Mouse (Mus musculus) liver, adult (tissue): ENCODE data around the gene Gcnt4.

Experiments used
- GATA4 ChIP-seq: IDR thresholded peaks from 2 replicates; pipeline ENCODE4 v1.6.1; 2014; ENCODE audit warnings: mild to moderate bottlenecking, low read length; ENCODE audit not compliant: insufficient replicate concordance

The Gcnt4 gene

GRCm38 (mm10) chr13:96923999-96924961, at the start of gene Gcnt4:
Gcnt4 (plus strand) TSS chr13:96924689.
- TF ChIP-seq GATA4, result no peak

DNA sequence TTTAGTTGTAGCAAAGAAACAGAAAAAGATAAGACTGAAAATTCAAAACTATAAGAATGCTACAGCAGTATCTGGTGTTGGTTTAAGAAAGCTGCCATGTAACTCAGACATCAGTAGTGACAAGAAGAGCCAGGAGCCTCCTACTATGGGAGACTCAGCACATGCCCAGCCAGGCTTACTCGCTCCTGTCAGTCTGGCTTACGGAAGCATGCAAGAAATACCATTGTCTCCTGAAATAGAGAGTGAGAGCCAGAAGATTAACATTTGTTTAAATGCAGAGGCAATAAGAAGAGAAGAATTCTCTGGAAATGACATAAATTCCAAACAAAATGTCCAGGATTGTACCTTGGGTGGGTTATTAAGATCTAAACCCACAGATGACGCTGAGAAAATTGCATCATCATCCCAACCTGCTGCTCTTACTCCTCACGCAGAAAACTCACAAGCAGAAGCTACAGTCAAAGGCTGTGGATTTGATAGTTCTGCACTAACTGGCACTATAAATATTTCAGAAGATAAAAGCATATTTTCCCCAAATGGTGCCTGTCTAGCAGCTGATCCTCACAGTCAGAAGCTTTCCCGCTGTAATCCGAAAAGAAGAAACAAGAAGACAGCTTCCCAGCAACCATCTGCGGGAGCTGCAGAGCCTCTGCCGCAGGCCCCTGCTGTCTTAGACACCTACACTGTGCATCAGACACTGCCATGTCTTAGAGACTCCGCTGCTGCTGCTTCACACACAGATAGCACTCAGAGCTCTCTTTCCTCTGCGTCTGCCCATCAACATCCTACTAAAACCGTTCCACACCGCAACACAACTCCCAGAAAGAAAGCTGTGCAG, 46.0 kb upstream of the Gcnt4 start:
- TF ChIP-seq GATA4, result no peak

DNA sequence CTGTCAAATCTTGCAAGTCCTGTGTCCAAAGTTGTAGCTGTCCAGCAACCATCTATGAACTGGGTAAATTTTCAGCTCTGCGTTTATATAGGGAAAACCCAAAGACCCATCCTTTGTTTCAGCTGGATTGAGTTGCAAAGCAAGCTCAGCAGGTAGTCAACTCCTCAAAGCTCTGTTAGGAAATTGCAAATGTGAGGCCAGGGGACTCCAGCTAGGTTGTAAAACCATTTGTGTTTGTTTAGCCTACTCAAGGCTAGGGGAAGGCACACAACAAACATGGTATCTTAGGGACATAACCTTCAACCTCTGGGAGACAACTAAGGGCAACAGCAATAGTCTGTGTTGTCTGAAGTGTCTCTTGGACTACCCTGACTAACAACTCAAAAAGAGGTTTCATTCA, 40.0 kb upstream of the Gcnt4 start:
- TF ChIP-seq GATA4, result no peak

- TF ChIP-seq GATA4, result no peak
Observed at GRCm38 (mm10) chr13:96889985-96890384, 34.5 kb upstream of the Gcnt4 start.

DNA sequence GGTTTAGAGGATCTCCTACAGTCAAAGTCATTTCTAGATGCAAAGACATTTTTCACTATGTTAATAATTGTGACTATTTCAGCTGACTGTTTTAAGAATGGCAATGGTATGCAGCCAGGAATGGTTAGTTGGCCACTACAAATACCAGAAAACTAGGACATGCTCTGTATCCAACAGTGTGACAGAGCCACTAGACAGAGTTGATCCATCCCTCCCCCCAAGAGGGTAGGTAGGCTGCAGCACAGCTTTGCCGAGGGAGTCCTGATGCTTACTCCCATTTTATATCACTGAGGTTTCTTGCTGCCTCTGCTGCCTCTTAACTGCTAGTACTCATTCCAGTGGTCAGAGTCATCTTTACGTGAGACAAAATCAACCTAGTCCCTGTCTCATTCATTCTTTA, 29.3 kb upstream of the Gcnt4 start:
- TF ChIP-seq GATA4, result no peak

- no peak for TF ChIP-seq GATA4
Observed at GRCm38 (mm10) chr13:96906717-96907116, 17.8 kb upstream of the Gcnt4 start.

GRCm38 (mm10) chr13:96911202-96911601, 13.3 kb upstream of the Gcnt4 start:
- TF ChIP-seq GATA4, result no peak

DNA sequence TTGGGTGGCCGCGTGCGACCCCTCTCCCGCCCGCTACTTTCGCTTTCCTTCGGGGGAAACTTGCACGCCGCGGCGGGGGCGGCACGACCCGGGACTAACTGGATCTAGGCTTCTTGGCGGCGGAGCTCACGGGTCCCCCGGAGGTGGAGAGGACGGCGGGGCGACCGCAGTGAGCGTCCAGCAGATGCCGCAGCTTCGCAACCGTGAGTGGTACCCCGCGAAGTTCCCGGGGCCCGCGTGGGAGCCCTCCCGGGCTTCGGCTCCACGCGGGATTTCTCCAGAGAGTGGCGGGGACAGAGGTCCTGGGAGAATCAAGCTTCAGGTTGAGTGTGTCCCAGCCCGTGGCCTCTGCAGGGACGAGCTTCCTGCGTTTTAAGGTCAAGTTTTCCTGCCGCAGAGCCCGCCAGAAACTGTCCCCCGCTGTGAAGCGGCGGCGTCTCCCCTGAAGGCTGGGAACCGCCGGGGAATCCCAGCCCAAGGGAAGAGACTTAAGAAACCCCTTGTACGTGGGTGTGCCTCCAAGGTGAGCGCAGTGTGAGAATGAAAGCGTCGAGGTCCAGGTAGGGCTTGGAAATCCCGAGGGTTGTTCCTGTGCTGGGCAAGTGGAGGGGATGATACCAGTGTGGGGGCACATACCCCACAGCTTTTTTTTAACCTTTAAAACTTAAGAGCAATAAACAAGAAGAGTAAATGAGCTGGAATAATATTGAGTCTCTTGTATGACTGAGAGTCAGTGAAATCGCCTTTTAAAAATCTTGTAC, 676 bp downstream of the Gcnt4 start:
- TF ChIP-seq GATA4, result no peak

GRCm38 (mm10) chr13:96925991-96926725, 1.7 kb downstream of the Gcnt4 start:
- no peak for TF ChIP-seq GATA4

- no peak for TF ChIP-seq GATA4
Observed at GRCm38 (mm10) chr13:96927781-96928180, 3.3 kb downstream of the Gcnt4 start.

- TF ChIP-seq GATA4, result no peak
Observed at GRCm38 (mm10) chr13:96928432-96929039, 4.0 kb downstream of the Gcnt4 start.

DNA sequence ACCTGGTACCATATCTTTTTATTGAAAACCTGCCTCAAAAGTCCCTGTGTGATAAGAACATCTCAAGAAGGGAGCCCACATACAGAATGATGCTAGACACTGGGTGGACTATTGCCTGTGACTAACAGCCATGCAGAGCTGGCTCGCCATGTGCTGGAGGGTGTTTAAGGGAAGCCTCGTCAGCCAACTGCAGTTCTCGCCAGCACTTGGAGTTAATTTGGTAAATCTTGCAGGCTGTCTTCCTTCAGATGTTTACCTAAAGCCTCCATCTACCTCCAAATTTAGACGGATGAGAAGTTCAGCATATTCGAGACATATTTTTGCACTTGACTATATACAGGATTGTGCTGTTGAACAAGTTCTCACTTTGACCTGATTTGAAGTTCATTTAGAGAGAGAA, 8.3 kb downstream of the Gcnt4 start:
- TF ChIP-seq GATA4, result no peak

GRCm38 (mm10) chr13:96933367-96933766, 8.9 kb downstream of the Gcnt4 start:
- TF ChIP-seq GATA4, result no peak

DNA sequence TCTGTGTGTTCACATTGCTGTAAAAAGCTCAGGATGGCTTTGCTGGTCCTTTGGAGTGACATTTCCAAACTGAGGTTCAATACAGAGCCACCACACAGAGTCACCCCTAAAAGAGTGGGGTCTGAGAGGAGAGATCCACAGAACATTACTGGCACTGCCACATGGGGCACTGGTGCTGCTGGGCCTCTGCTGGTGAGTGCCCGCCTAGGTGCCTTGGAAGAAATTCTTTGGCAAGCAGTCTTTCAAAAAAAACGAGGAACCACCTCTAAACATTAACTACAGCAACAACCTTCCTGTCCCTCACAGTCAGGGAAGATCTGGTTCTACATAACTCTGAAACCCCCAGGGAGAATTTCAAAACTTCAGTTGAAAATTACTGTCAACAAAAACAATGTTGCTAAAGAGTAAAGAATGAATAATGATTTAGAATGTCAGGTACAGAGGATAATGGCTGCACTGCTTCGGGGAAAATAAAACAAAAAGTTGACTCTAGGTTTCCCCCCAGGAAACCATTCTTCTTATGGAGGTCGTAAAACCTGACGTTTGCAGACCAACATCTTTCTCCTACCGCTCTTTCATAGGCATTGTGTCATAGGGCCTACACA, 11.8 kb downstream of the Gcnt4 start:
- TF ChIP-seq GATA4, result no peak

- no peak for TF ChIP-seq GATA4
Observed at GRCm38 (mm10) chr13:96937059-96937558, 12.6 kb downstream of the Gcnt4 start.
